Mouse (Mus musculus) CH12.LX (cell line): ENCODE data around the gene Spg11.

Experiments used
- CTCF ChIP-seq, 2 experiments: IDR thresholded peaks in 1 of 2; conservative IDR thresholded peaks in 1 of 2; 2 replicates each; pipeline ENCODE4 v1.5.1; 2011 to 2012; ENCODE audit warnings: low read depth in 2 of 2, low read length in 2 of 2, improper control_type of control experiment in 1 of 2, inconsistent platforms in 1 of 2, mild to moderate bottlenecking in 1 of 2, moderate library complexity in 1 of 2
- HCFC1 ChIP-seq: IDR thresholded peaks from 2 replicates; pipeline ENCODE4 v1.6.1; 2012; ENCODE audit warnings: low read depth, mild to moderate bottlenecking, inconsistent platforms, low read length, improper control_type of control experiment
- MAZ ChIP-seq: IDR thresholded peaks from 2 replicates; pipeline ENCODE4 v1.6.1; 2012; ENCODE audit warnings: low read depth, mild to moderate bottlenecking, inconsistent platforms, low read length, improper control_type of control experiment, moderate library complexity
- PAX5 ChIP-seq: IDR thresholded peaks from 2 replicates; pipeline ENCODE4 v1.6.1; 2012; ENCODE audit warnings: low read length, inconsistent platforms, mixed read lengths
- RCOR1 ChIP-seq: conservative IDR thresholded peaks from 2 replicates; pipeline ENCODE4 v1.6.1; 2012; ENCODE audit warnings: low read depth, mild to moderate bottlenecking, inconsistent platforms, low read length, improper control_type of control experiment

- TF ChIP-seq PAX5 (no peak), MAZ (no peak), CTCF (conservative IDR thresholded peaks at IDR 0.05 in 1 of 2, IDR thresholded peaks at IDR 0.05 in 1 of 2; ENCODE audit: low read depth in 2 of 2, low read length in 2 of 2) (no peak), RCOR1 (no peak), HCFC1 (no peak)
Measured at GRCm38 (mm10) chr2:122108101-122108500, 10.1 kb downstream of the Spg11 start.
